Mouse (Mus musculus): ENCODE measurements around the gene Col19a1. TPM values are rescaled to one million over a fixed set of nuclear protein-coding genes. Genes with fewer than 3 reads are reported as not detected.
A peak's percentile ranks its signal among the peaks of the same experiment; 100 is the strongest.

The Col19a1 gene
- polyA plus RNA-seq, 1 experiment, result 1.2 TPM

- H3K4me1 ChIP-seq (ENCODE audit: control insufficient read depth, insufficient read depth, low read length), result no peaks in the 10 kb centered on the region
- no peak overlapping the region for H3K27ac ChIP-seq (ENCODE audit: control insufficient read depth, insufficient read depth, low read depth, low read length, poor library complexity)
- no peak for TF ChIP-seq CTCF (IDR thresholded peaks at IDR 0.05; ENCODE audit: control insufficient read depth, insufficient read depth, low read length)
- no peak for TF ChIP-seq POLR2A (IDR thresholded peaks at IDR 0.05; ENCODE audit: borderline replicate concordance, control insufficient read depth, low read depth, low read length)
- no peak overlapping the region for H3K4me3 ChIP-seq (replicated peaks; ENCODE audit: control insufficient read depth, low read depth, low read length)
- 68% methylated on average over 6 of the region's 6 CpGs for WGBS
Measured at GRCm38 (mm10) chr1:24316961-24317589, 270.2 kb downstream of the Col19a1 start.

- Histone ChIP-seq H3K4me3 (replicated peaks; ENCODE audit: control insufficient read depth, low read depth, low read length) (no peak overlapping the region), H3K27ac (ENCODE audit: control insufficient read depth, insufficient read depth, low read depth, low read length, poor library complexity) (no peak overlapping the region), H3K4me1 (ENCODE audit: control insufficient read depth, insufficient read depth, low read length) (no peaks in the 10 kb centered on the region)
- TF ChIP-seq CTCF (IDR thresholded peaks at IDR 0.05; ENCODE audit: control insufficient read depth, insufficient read depth, low read length) (no peak), POLR2A (IDR thresholded peaks at IDR 0.05; ENCODE audit: borderline replicate concordance, control insufficient read depth, low read depth, low read length) (no peak)
- 73% methylated on average over 3 of the region's 3 CpGs for WGBS
Measured at GRCm38 (mm10) chr1:24316490-24316889, 270.8 kb downstream of the Col19a1 start.

- Histone ChIP-seq H3K4me3 (replicated peaks; ENCODE audit: control insufficient read depth, low read depth, low read length) (no peak overlapping the region), H3K4me1 (ENCODE audit: control insufficient read depth, insufficient read depth, low read length) (no peaks in the 10 kb centered on the region), H3K27ac (ENCODE audit: control insufficient read depth, insufficient read depth, low read depth, low read length, poor library complexity) (no peak overlapping the region)
- WGBS, result 69% methylated on average over 4 of the region's 4 CpGs
- TF ChIP-seq POLR2A (IDR thresholded peaks at IDR 0.05; ENCODE audit: borderline replicate concordance, control insufficient read depth, low read depth, low read length) (no peak), CTCF (IDR thresholded peaks at IDR 0.05; ENCODE audit: control insufficient read depth, insufficient read depth, low read length) (no peak)
Measured at GRCm38 (mm10) chr1:24310847-24311246, 276.4 kb downstream of the Col19a1 start.

GRCm38 (mm10) chr1:24310193-24310592 lies 277.1 kb downstream of the Col19a1 start:
- no peak overlapping the region for H3K27ac ChIP-seq (ENCODE audit: control insufficient read depth, insufficient read depth, low read depth, low read length, poor library complexity)
- H3K4me3 ChIP-seq (replicated peaks; ENCODE audit: control insufficient read depth, low read depth, low read length), result no peak overlapping the region
- TF ChIP-seq POLR2A (IDR thresholded peaks at IDR 0.05; ENCODE audit: borderline replicate concordance, control insufficient read depth, low read depth, low read length) (no peak), CTCF (IDR thresholded peaks at IDR 0.05; ENCODE audit: control insufficient read depth, insufficient read depth, low read length) (no peak)
- no peaks in the 10 kb centered on the region for H3K4me1 ChIP-seq (ENCODE audit: control insufficient read depth, insufficient read depth, low read length)
- 56% methylated on average over 2 of the region's 2 CpGs for WGBS

- WGBS, result 76% methylated on average over 7 of the region's 7 CpGs
- no peak overlapping the region for H3K4me3 ChIP-seq (replicated peaks; ENCODE audit: control insufficient read depth, low read depth, low read length)
- H3K4me1 ChIP-seq (ENCODE audit: control insufficient read depth, insufficient read depth, low read length), result no peaks in the 10 kb centered on the region
- TF ChIP-seq POLR2A (IDR thresholded peaks at IDR 0.05; ENCODE audit: borderline replicate concordance, control insufficient read depth, low read depth, low read length), result no peak
- TF ChIP-seq CTCF (IDR thresholded peaks at IDR 0.05; ENCODE audit: control insufficient read depth, insufficient read depth, low read length), result no peak
- H3K27ac ChIP-seq (ENCODE audit: control insufficient read depth, insufficient read depth, low read depth, low read length, poor library complexity), result no peak overlapping the region
Measured at GRCm38 (mm10) chr1:24303077-24303476, 284.2 kb downstream of the Col19a1 start.

GRCm38 (mm10) chr1:24302674-24303073 lies 284.6 kb downstream of the Col19a1 start:
- no peak overlapping the region for H3K27ac ChIP-seq (ENCODE audit: control insufficient read depth, insufficient read depth, low read depth, low read length, poor library complexity)
- TF ChIP-seq POLR2A (IDR thresholded peaks at IDR 0.05; ENCODE audit: borderline replicate concordance, control insufficient read depth, low read depth, low read length) (no peak), CTCF (IDR thresholded peaks at IDR 0.05; ENCODE audit: control insufficient read depth, insufficient read depth, low read length) (peak; percentile 44; the same call in 1 of the 2 replicates)
- H3K4me1 ChIP-seq (ENCODE audit: control insufficient read depth, insufficient read depth, low read length), result no peaks in the 10 kb centered on the region
- no peak overlapping the region for H3K4me3 ChIP-seq (replicated peaks; ENCODE audit: control insufficient read depth, low read depth, low read length)
- WGBS, result 21% methylated on average over 8 of the region's 8 CpGs

GRCm38 (mm10) chr1:24300700-24301099 lies 286.6 kb downstream of the Col19a1 start:
- 82% methylated on average over 3 of the region's 3 CpGs for WGBS
- H3K4me1 ChIP-seq (ENCODE audit: control insufficient read depth, insufficient read depth, low read length), result no peaks in the 10 kb centered on the region
- TF ChIP-seq CTCF (IDR thresholded peaks at IDR 0.05; ENCODE audit: control insufficient read depth, insufficient read depth, low read length) (no peak), POLR2A (IDR thresholded peaks at IDR 0.05; ENCODE audit: borderline replicate concordance, control insufficient read depth, low read depth, low read length) (no peak)
- no peak overlapping the region for H3K27ac ChIP-seq (ENCODE audit: control insufficient read depth, insufficient read depth, low read depth, low read length, poor library complexity)
- no peak overlapping the region for H3K4me3 ChIP-seq (replicated peaks; ENCODE audit: control insufficient read depth, low read depth, low read length)

GRCm38 (mm10) chr1:24294979-24295942 lies 292.0 kb downstream of the Col19a1 start:
- TF ChIP-seq POLR2A (IDR thresholded peaks at IDR 0.05; ENCODE audit: borderline replicate concordance, control insufficient read depth, low read depth, low read length) (no peak), CTCF (IDR thresholded peaks at IDR 0.05; ENCODE audit: control insufficient read depth, insufficient read depth, low read length) (no peak)
- Histone ChIP-seq H3K27ac (ENCODE audit: control insufficient read depth, insufficient read depth, low read depth, low read length, poor library complexity) (no peak overlapping the region), H3K4me1 (ENCODE audit: control insufficient read depth, insufficient read depth, low read length) (no peaks in the 10 kb centered on the region), H3K4me3 (replicated peaks; ENCODE audit: control insufficient read depth, low read depth, low read length) (no peak overlapping the region)
- 66% methylated on average over 7 of the region's 7 CpGs for WGBS
